Mouse (Mus musculus) kidney, adult 2 months (tissue): ENCODE data around the gene Prkcsh.

ENCODE experiments used
- CTCF ChIP-seq: fragments of 200-500 bp; conservative IDR thresholded peaks from 2 replicates; pipeline ENCODE4 v1.5.1; 2011; ENCODE audit warnings: low read depth, mild to moderate bottlenecking, control low read depth, low read length, moderate library complexity, mixed read lengths; ENCODE audit not compliant: insufficient read depth, insufficient read length
- POLR2A ChIP-seq: fragments of 200-500 bp; IDR thresholded peaks from one replicate; pipeline ENCODE4 v1.6.1; 2011; ENCODE audit warnings: low read depth, low read length, control low read depth

GRCm38 (mm10) chr9:22051958-22052254 lies 49.3 kb downstream of the Prkcsh start, which contains the start of gene Elavl3:
- no peak for TF ChIP-seq CTCF
- TF ChIP-seq POLR2A: no peak
